ENCODE assay signal across 18 mouse cellular contexts in the genomic region with DNA sequence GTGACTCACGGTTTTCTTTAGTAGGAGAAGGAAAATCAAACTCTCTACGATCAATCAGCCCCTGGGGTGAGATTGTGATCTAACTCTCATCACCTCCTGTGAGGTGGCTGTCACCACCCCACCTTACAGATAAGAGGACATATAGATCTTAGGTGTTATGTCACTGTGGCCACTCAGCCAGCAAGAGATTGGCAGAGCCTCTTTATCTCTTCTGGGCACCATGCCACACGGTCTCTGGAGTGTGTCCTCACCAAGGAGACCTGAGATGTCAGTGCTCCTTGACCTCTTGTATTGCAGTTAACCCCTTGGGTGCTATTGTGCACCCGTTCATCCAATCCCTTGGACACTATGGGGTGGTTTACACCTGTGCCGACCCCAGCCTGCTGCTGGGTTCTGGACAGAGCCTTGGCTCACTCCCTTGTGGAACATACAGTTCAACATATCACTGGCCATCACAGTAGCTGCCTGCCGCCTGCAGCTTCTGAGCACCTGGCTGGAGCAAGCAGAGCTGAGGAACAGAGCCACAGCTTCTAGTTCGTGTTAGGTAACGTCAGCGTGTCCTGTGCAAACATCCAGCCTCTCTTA. TPM values are rescaled to one million over a fixed set of nuclear protein-coding genes. Genes with fewer than 3 reads are reported as not detected.
A peak's percentile ranks its signal among the peaks of the same experiment; 100 is the strongest.
DNase-seq lines count a peak whose midpoint lies in the region; ATAC-seq and TF ChIP-seq lines count a peak whose summit lies in the region.
"Had no signal": no experiment of that assay in that cellular context is flagged by ENCODE, and none has a peak within 500 bp of the region (broad histone marks: within the 10 kb centered on the region; RNA-seq: fewer than 3 reads in every experiment).

No protein-coding gene starts in this region.

- DNase-seq in forebrain, postnatal 0 days, result no peak
- no peak for DNase-seq in adipocyte (ENCODE audit: low spot score)
- DNase-seq: B cell, adult 2 months; cerebellum, adult 11-12 months; embryo, embryonic 11 days; gastrocnemius, postnatal 10 days; kidney, adult 18-20 months; lung, postnatal 10 days; right cerebral cortex, postnatal 14 days; thymus, postnatal 4 days had no signal

- no peaks in the 10 kb centered on the region for H3K9me3 ChIP-seq in forebrain, embryonic 12.5 days
- no peaks in the 10 kb centered on the region for H3K9me3 ChIP-seq in forebrain, postnatal 0 days (ENCODE audit: low read length)
- no peaks in the 10 kb centered on the region for H3K9me3 ChIP-seq in kidney, embryonic 15.5 days (replicated peaks)
- no peaks in the 10 kb centered on the region for H3K9me3 ChIP-seq in kidney, embryonic 16.5 days (ENCODE audit: low read length)
- H3K9me3 ChIP-seq in midbrain, embryonic 12.5 days, result no peaks in the 10 kb centered on the region
- no peaks in the 10 kb centered on the region for H3K9me3 ChIP-seq in midbrain, embryonic 16.5 days (replicated peaks; ENCODE audit: control insufficient read depth, low read length, poor library complexity, severe bottlenecking)

- no peak overlapping the region for H3K4me3 ChIP-seq in forebrain, embryonic 12.5 days (replicated peaks)
- no peak overlapping the region for H3K4me3 ChIP-seq in forebrain, postnatal 0 days (ENCODE audit: low read depth, low read length)
- no peak overlapping the region for H3K4me3 ChIP-seq in kidney, embryonic 15.5 days (replicated peaks)
- H3K4me3 ChIP-seq in kidney, embryonic 16.5 days (ENCODE audit: low read length), result no peak overlapping the region
- no peak overlapping the region for H3K4me3 ChIP-seq in midbrain, embryonic 12.5 days
- no peak overlapping the region for H3K4me3 ChIP-seq in midbrain, embryonic 16.5 days (ENCODE audit: low read depth, low read length)
- no peak overlapping the region for H3K4me3 ChIP-seq in myocyte
- H3K4me3 ChIP-seq: erythroblast, embryonic 14.5 days had no signal

- peaks cover 4% of the 10 kb centered on the region; the same call in 1 of the 2 replicates for H3K36me3 ChIP-seq in forebrain, embryonic 12.5 days (replicated peaks)
- H3K36me3 ChIP-seq in forebrain, postnatal 0 days (ENCODE audit: insufficient read depth), result no peaks in the 10 kb centered on the region
- H3K36me3 ChIP-seq in kidney, embryonic 15.5 days, result no peaks in the 10 kb centered on the region
- H3K36me3 ChIP-seq in kidney, embryonic 16.5 days (ENCODE audit: insufficient read depth, low read length), result no peaks in the 10 kb centered on the region
- H3K36me3 ChIP-seq in midbrain, embryonic 12.5 days, result no peaks in the 10 kb centered on the region
- H3K36me3 ChIP-seq in midbrain, embryonic 16.5 days (ENCODE audit: control insufficient read depth, insufficient read depth, low read length), result no peaks in the 10 kb centered on the region
- no peaks in the 10 kb centered on the region for H3K36me3 ChIP-seq in myocyte (ENCODE audit: control insufficient read depth, insufficient read depth)
- H3K36me3 ChIP-seq: G1E had no signal

- no peak overlapping the region for H3ac ChIP-seq in myocyte (ENCODE audit: control insufficient read depth, insufficient read length)

- H3K79me2 ChIP-seq in myocyte (ENCODE audit: control insufficient read depth, insufficient read depth), result no peaks in the 10 kb centered on the region

- H3K27ac ChIP-seq in forebrain, embryonic 12.5 days, result 0 out of 2 replicates have a peak overlapping the region, but pooled peaks have one; percentile 5
- no peak overlapping the region for H3K27ac ChIP-seq in forebrain, postnatal 0 days (ENCODE audit: low read depth, low read length)
- peak overlapping the region; percentile 65; the same call in 1 of the 2 replicates for H3K27ac ChIP-seq in kidney, embryonic 15.5 days
- no peak overlapping the region for H3K27ac ChIP-seq in kidney, embryonic 16.5 days (ENCODE audit: low read length)
- 0 out of 2 replicates have a peak overlapping the region, but pooled peaks have one; percentile 85 for H3K27ac ChIP-seq in midbrain, embryonic 12.5 days (replicated peaks)
- H3K27ac ChIP-seq in midbrain, embryonic 16.5 days (ENCODE audit: low read length), result no peak overlapping the region

- H3K4me2 ChIP-seq in forebrain, embryonic 12.5 days, result no peak overlapping the region
- H3K4me2 ChIP-seq in forebrain, postnatal 0 days (ENCODE audit: low read depth), result no peak overlapping the region
- no peak overlapping the region for H3K4me2 ChIP-seq in kidney, embryonic 15.5 days
- no peak overlapping the region for H3K4me2 ChIP-seq in kidney, embryonic 16.5 days (replicated peaks; ENCODE audit: low read depth, low read length)
- no peak overlapping the region for H3K4me2 ChIP-seq in midbrain, embryonic 12.5 days (replicated peaks)
- H3K4me2 ChIP-seq in midbrain, embryonic 16.5 days (ENCODE audit: low read length), result no peak overlapping the region
- H3K4me2 ChIP-seq in myocyte (ENCODE audit: low read depth), result peak overlapping the region; percentile 38

- TF ChIP-seq POLR2A in myocyte (IDR thresholded peaks at IDR 0.05; ENCODE audit: insufficient read length, low read depth), result no peak

- no peak for TF ChIP-seq CTCF in forebrain, postnatal 0 days (IDR thresholded peaks at IDR 0.05; ENCODE audit: low read depth)

- peaks cover 46% of the 10 kb centered on the region for H3K4me1 ChIP-seq in forebrain, embryonic 12.5 days
- H3K4me1 ChIP-seq in forebrain, postnatal 0 days (ENCODE audit: insufficient read depth), result peaks cover 14% of the 10 kb centered on the region
- H3K4me1 ChIP-seq in kidney, embryonic 15.5 days, result peaks cover 53% of the 10 kb centered on the region
- peaks cover 34% of the 10 kb centered on the region for H3K4me1 ChIP-seq in kidney, embryonic 16.5 days (ENCODE audit: insufficient read depth, low read length)
- peaks cover 40% of the 10 kb centered on the region for H3K4me1 ChIP-seq in midbrain, embryonic 12.5 days
- H3K4me1 ChIP-seq in midbrain, embryonic 16.5 days (ENCODE audit: control insufficient read depth, insufficient read depth, low read length), result peaks cover 18% of the 10 kb centered on the region

- H3K9ac ChIP-seq in forebrain, embryonic 12.5 days, result no peak overlapping the region
- no peak overlapping the region for H3K9ac ChIP-seq in forebrain, postnatal 0 days
- no peak overlapping the region for H3K9ac ChIP-seq in kidney, embryonic 15.5 days
- no peak overlapping the region for H3K9ac ChIP-seq in kidney, embryonic 16.5 days (replicated peaks; ENCODE audit: low read length)
- no peak overlapping the region for H3K9ac ChIP-seq in midbrain, embryonic 12.5 days (replicated peaks)
- no peak overlapping the region for H3K9ac ChIP-seq in midbrain, embryonic 16.5 days (ENCODE audit: low read depth, low read length)

- H3K27me3 ChIP-seq in forebrain, embryonic 12.5 days, result no peaks in the 10 kb centered on the region
- H3K27me3 ChIP-seq in forebrain, postnatal 0 days (ENCODE audit: insufficient read depth, low read length), result no peaks in the 10 kb centered on the region
- 0 out of 2 replicates have a peak, but pooled peaks cover 4% of the 10 kb centered on the region for H3K27me3 ChIP-seq in kidney, embryonic 15.5 days
- no peaks in the 10 kb centered on the region for H3K27me3 ChIP-seq in kidney, embryonic 16.5 days (ENCODE audit: insufficient read depth, low read length)
- no peaks in the 10 kb centered on the region for H3K27me3 ChIP-seq in midbrain, embryonic 12.5 days
- no peaks in the 10 kb centered on the region for H3K27me3 ChIP-seq in midbrain, embryonic 16.5 days (ENCODE audit: control insufficient read depth, insufficient read depth, low read depth, low read length)
- peaks cover 44% of the 10 kb centered on the region for H3K27me3 ChIP-seq in myocyte (ENCODE audit: control insufficient read depth, insufficient read depth, insufficient read length)

- WGBS in forebrain, embryonic 12.5 days, result 84% methylated on average over 9 of the region's 9 CpGs
- WGBS in forebrain, postnatal 0 days, result 85% methylated on average over 9 of the region's 9 CpGs
- 68% methylated on average over 9 of the region's 9 CpGs for WGBS in kidney, embryonic 15.5 days
- 68% methylated on average over 9 of the region's 9 CpGs for WGBS in kidney, embryonic 16.5 days
- WGBS in midbrain, embryonic 12.5 days, result 84% methylated on average over 9 of the region's 9 CpGs
- 80% methylated on average over 9 of the region's 9 CpGs for WGBS in midbrain, embryonic 16.5 days

- ATAC-seq in forebrain, embryonic 12.5 days (ENCODE audit: low FRiP score), result no peak
- no peak for ATAC-seq in forebrain, postnatal 0 days
- ATAC-seq in kidney, embryonic 15.5 days (replicated peaks; ENCODE audit: low FRiP score), result no peak
- no peak for ATAC-seq in kidney, embryonic 16.5 days (ENCODE audit: low FRiP score, low TSS enrichment)
- no peak for ATAC-seq in midbrain, embryonic 12.5 days (ENCODE audit: low FRiP score, low read depth)
- no peak for ATAC-seq in midbrain, embryonic 16.5 days

TF ChIP-seq in myocyte, 11 proteins besides CTCF, POLR2A, EP300 and RAD21:
- TF ChIP-seq REST (IDR thresholded peaks at IDR 0.05; ENCODE audit: insufficient read depth, insufficient read length) (no peak), POLR2AphosphoS2 (IDR thresholded peaks at IDR 0.05; ENCODE audit: insufficient read length, low read depth) (no peak), SRF (IDR thresholded peaks at IDR 0.05; ENCODE audit: control insufficient read depth, insufficient read length, low read depth) (no peak), MYOG (IDR thresholded peaks at IDR 0.05; ENCODE audit: control insufficient read depth in 1 of 3, insufficient read depth in 1 of 3, insufficient read length in 2 of 3, low read depth in 2 of 3) (no peak), MAX (IDR thresholded peaks at IDR 0.05; ENCODE audit: low read depth) (no peak), USF1 (IDR thresholded peaks at IDR 0.05; ENCODE audit: low read depth) (no peak), E2F4 (IDR thresholded peaks at IDR 0.05; ENCODE audit: insufficient read depth) (no peak), CEBPB (IDR thresholded peaks at IDR 0.05; ENCODE audit: insufficient read depth, poor library complexity, severe bottlenecking) (no peak), MYOD1 (IDR thresholded peaks at IDR 0.05; ENCODE audit: control insufficient read depth in 1 of 3, insufficient read length in 2 of 3, low read depth in 2 of 3) (no peak), TCF3 (IDR thresholded peaks at IDR 0.05; ENCODE audit: insufficient read length, low read depth) (no peak), TCF12 (IDR thresholded peaks at IDR 0.05; ENCODE audit: insufficient read depth, poor library complexity, severe bottlenecking) (no peak)
TF ChIP-seq in myocyte: peak in this region for 0.

RNA-seq across cellular contexts. Expression of gene Rgs3, which starts 58.3 kb away (rescaled TPM):
- polyA plus RNA-seq in forebrain, embryonic 12.5 days (2016; fragmentation: Nextera tagmentation; extraction: Ambion mirVana), result 54.3 and 60.2 TPM in 2 replicates
- total RNA-seq in forebrain, postnatal 0 days (2014; rRNA removed), result 56.1 and 63.5 TPM in 2 replicates
- 34.7 and 47.3 TPM in 2 replicates for polyA plus RNA-seq in forebrain, postnatal 0 days (2015; fragmentation: Nextera tagmentation; extraction: Ambion mirVana)
- polyA plus RNA-seq in kidney, embryonic 15.5 days (2015; fragmentation: Nextera tagmentation; extraction: Ambion mirVana), result 53.7 and 56.9 TPM in 2 replicates
- 57.7 and 62.0 TPM in 2 replicates for polyA plus RNA-seq in kidney, embryonic 16.5 days (2015; fragmentation: Nextera tagmentation; extraction: Ambion mirVana)
- polyA plus RNA-seq in midbrain, embryonic 12.5 days (2016; fragmentation: Nextera tagmentation; extraction: Ambion mirVana), result 58.5 and 60.2 TPM in 2 replicates
- 66.9 and 82.1 TPM in 2 replicates for polyA plus RNA-seq in midbrain, embryonic 16.5 days (2015; fragmentation: Nextera tagmentation; extraction: Ambion mirVana)
- polyA plus RNA-seq in myocyte (2012; fragmentation: generic; extraction: Trizol), result 40.4 TPM
- polyA plus RNA-seq: G1E had no signal

Comparison
In these comparisons a context has a peak if more than half of its experiments do, and no peak if none do; other contexts are left out.
1. H3K27ac ChIP-seq: peak in forebrain, embryonic 12.5 days (single experiment), kidney, embryonic 15.5 days (single experiment) and midbrain, embryonic 12.5 days (single experiment); none in forebrain, postnatal 0 days (single experiment), kidney, embryonic 16.5 days (single experiment) and midbrain, embryonic 16.5 days (single experiment).